27 mouse cellular contexts compared by ENCODE assay signal in the genomic region with DNA sequence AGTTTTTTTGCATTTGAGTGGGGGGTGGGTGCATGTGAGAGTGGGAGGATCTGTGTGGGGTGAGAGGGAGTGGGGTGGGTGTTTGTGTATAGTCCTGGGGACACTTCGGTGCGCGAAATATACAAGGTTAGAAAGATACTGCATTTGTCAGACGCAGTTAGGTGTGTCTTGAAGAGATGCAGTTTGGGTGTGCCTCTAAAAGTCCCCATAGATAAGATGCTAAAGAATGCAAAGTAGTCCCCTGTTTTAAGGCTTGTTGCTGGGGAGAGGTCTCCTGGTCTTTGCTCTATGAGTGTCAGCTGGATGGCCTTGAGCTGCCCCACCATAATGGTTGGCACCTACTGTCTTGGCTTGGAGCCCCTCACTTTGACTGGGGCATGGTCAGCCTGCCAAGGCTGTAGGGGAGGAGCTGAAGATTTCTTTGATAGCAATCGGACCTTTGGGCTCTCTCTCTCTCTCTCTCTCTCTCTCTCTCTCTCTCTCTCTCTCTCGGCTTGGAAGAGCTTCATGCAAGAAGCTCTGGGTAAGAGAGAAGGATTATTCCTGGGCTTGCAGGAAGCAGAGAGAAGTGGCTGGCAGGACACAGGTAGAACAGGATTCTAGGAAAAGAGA. TPM values are rescaled to one million over a fixed set of nuclear protein-coding genes. Genes with fewer than 3 reads are reported as not detected.
DNase-seq lines count a peak whose midpoint lies in the region; ATAC-seq and TF ChIP-seq lines count a peak whose summit lies in the region.
"Had no signal": no experiment of that assay in that cellular context is flagged by ENCODE, and none has a peak within 500 bp of the region (broad histone marks: within the 10 kb centered on the region; RNA-seq: fewer than 3 reads in every experiment).

No protein-coding gene starts in this region.

- in situ Hi-C loops in CH12.LX (cut with MboI; ENCODE audit: low pct_ligation_motif_present, low pct_unique_long_range_greater_than_20kb, low sequenced_read_pairs), result no loop called here

- H3K79me2 ChIP-seq in CH12.LX (replicated peaks; ENCODE audit: control insufficient read depth, extremely low read depth, insufficient read depth, poor library complexity, severe bottlenecking), result no peaks in the 10 kb centered on the region

- H3K4me3 ChIP-seq in CH12.LX (replicated peaks in 1 of 3; ENCODE audit: low read depth in 2 of 3, low read length in 2 of 3, poor library complexity in 1 of 3), result no peak overlapping the region
- no peak overlapping the region; the same call in 1 of the 2 replicates for H3K4me3 ChIP-seq in liver, embryonic 13.5 days (replicated peaks)
- H3K4me3 ChIP-seq: embryonic facial prominence, embryonic 12.5 days; heart, embryonic 13.5 days; intestine, embryonic 15.5 days; layer of hippocampus, adult 2 months; limb, embryonic 10.5 days; limb, embryonic 15.5 days; midbrain, embryonic 12.5 days; neural tube, embryonic 13.5 days had no signal

- peak overlapping the region; percentile 19; the same call in 1 of the 2 replicates for H3K9ac ChIP-seq in CH12.LX (ENCODE audit: insufficient read depth, low read depth)
- peak overlapping the region; percentile 3; the same call in 1 of the 2 replicates for H3K9ac ChIP-seq in liver, embryonic 13.5 days
- H3K9ac ChIP-seq: embryonic facial prominence, embryonic 12.5 days; heart, embryonic 13.5 days; intestine, embryonic 15.5 days; limb, embryonic 15.5 days; midbrain, embryonic 12.5 days; neural tube, embryonic 13.5 days had no signal

- peaks cover 0 to 11% of the 10 kb centered on the region in 2 experiments for H3K36me3 ChIP-seq in CH12.LX (replicated peaks in 1 of 2; ENCODE audit: control insufficient read depth in 1 of 2, insufficient read depth in 1 of 2, low read length in 1 of 2)
- no peaks in the 10 kb centered on the region for H3K36me3 ChIP-seq in liver, embryonic 13.5 days
- H3K36me3 ChIP-seq: embryonic facial prominence, embryonic 12.5 days; heart, embryonic 13.5 days; intestine, embryonic 15.5 days; limb, embryonic 10.5 days; limb, embryonic 15.5 days; midbrain, embryonic 12.5 days; neural tube, embryonic 13.5 days had no signal

- peaks cover 33 to 85% of the 10 kb centered on the region in 2 experiments for H3K4me1 ChIP-seq in CH12.LX (ENCODE audit: control insufficient read depth in 1 of 2, insufficient read depth in 2 of 2)
- H3K4me1 ChIP-seq in liver, embryonic 13.5 days (replicated peaks), result peaks cover 66% of the 10 kb centered on the region

- peak; percentile 8 for DNase-seq in left cerebral cortex, postnatal 4 days
- DNase-seq in left cerebral cortex, postnatal 36 days (ENCODE audit: low spot score in 2 of 2), result no peak
- DNase-seq in B cell, adult 2 months, result peak; percentile 19 to 35
- no peak for DNase-seq in CH12.LX (ENCODE audit: extremely low read depth)
- no peak for DNase-seq in liver, embryonic 13.5 days
- no peak for DNase-seq in testis, postnatal 14 days (ENCODE audit: low spot score)
- no peak for DNase-seq in left cerebral cortex, adult 11 months (ENCODE audit: low spot score)
- DNase-seq: cerebellum, adult 11 months; cerebellum, adult 9-11 months; embryo, embryonic 11 days; heart, postnatal 10 days; kidney, adult 2 months; kidney, postnatal 36 days; lung, postnatal 36 days; thymus, postnatal 14 days had no signal

- no peak overlapping the region for H3K4me2 ChIP-seq in CH12.LX (ENCODE audit: insufficient read depth, low read depth, poor library complexity, severe bottlenecking)
- H3K4me2 ChIP-seq in liver, embryonic 13.5 days, result peak overlapping the region; percentile 56
- H3K4me2 ChIP-seq: embryonic facial prominence, embryonic 12.5 days; heart, embryonic 13.5 days; intestine, embryonic 15.5 days; limb, embryonic 15.5 days; midbrain, embryonic 12.5 days; neural tube, embryonic 13.5 days had no signal

- TF ChIP-seq POLR2A in CH12.LX (IDR thresholded peaks at IDR 0.05; ENCODE audit: low read depth, low read length), result no peak

- H3K27ac ChIP-seq in CH12.LX (ENCODE audit: insufficient read depth, low read depth), result peak overlapping the region; percentile 58; the same call in 1 of the 2 replicates
- H3K27ac ChIP-seq in liver, embryonic 13.5 days, result peak overlapping the region; percentile 69
- H3K27ac ChIP-seq: embryonic facial prominence, embryonic 12.5 days; heart, embryonic 13.5 days; intestine, embryonic 15.5 days; layer of hippocampus, adult 2 months; limb, embryonic 10.5 days; limb, embryonic 15.5 days; midbrain, embryonic 12.5 days; neural tube, embryonic 13.5 days had no signal

- no peak for TF ChIP-seq EP300 in CH12.LX (IDR thresholded peaks at IDR 0.05; ENCODE audit: low read length)

- WGBS in liver, embryonic 13.5 days (ENCODE audit: insufficient replicate concordance), result 18% methylated on average over 6 of the region's 6 CpGs

- dilution Hi-C loops in CH12.LX (cut with MboI; ENCODE audit: extremely low pct_ligation_motif_present, extremely low pct_unique_long_range_greater_than_20kb, low sequenced_read_pairs), result no loop called here

- no peak for TF ChIP-seq RAD21 in CH12.LX (IDR thresholded peaks at IDR 0.05; ENCODE audit: low read depth, low read length)

- no peak for TF ChIP-seq CTCF in CH12.LX (conservative IDR thresholded peaks at IDR 0.05 in 1 of 2, IDR thresholded peaks at IDR 0.05 in 1 of 2; ENCODE audit: low read depth in 2 of 2, low read length in 2 of 2)

- intact Hi-C loops in left cerebral cortex, postnatal 4 days (cut with DNase I), result no loop called here
- intact Hi-C loops in left cerebral cortex, postnatal 36 days (cut with DNase I), result no loop called here

- no peaks in the 10 kb centered on the region for H3K27me3 ChIP-seq in CH12.LX (replicated peaks)
- no peaks in the 10 kb centered on the region for H3K27me3 ChIP-seq in liver, embryonic 13.5 days
- H3K27me3 ChIP-seq: embryonic facial prominence, embryonic 12.5 days; heart, embryonic 13.5 days; intestine, embryonic 15.5 days; limb, embryonic 15.5 days; midbrain, embryonic 12.5 days; neural tube, embryonic 13.5 days had no signal

- no peak for ATAC-seq in liver, embryonic 13.5 days (ENCODE audit: low read depth)
- ATAC-seq in CD4-positive, CD25-positive, alpha-beta regulatory T cell, adult 4 months, result no peak
- ATAC-seq: forebrain, embryonic 16.5 days; hindbrain, embryonic 16.5 days; intestine, embryonic 15.5 days had no signal

- H3K9me3 ChIP-seq in CH12.LX (replicated peaks; ENCODE audit: low read length), result peaks cover 5% of the 10 kb centered on the region
- no peaks in the 10 kb centered on the region for H3K9me3 ChIP-seq in liver, embryonic 13.5 days (replicated peaks)
- H3K9me3 ChIP-seq: embryonic facial prominence, embryonic 12.5 days; heart, embryonic 13.5 days; intestine, embryonic 15.5 days; limb, embryonic 10.5 days; limb, embryonic 15.5 days; midbrain, embryonic 12.5 days; neural tube, embryonic 13.5 days had no signal

TF ChIP-seq in CH12.LX, 34 proteins besides CTCF, POLR2A, EP300 and RAD21:
- no peak for TF ChIP-seq GABPA (IDR thresholded peaks at IDR 0.05; ENCODE audit: insufficient replicate concordance, low read depth, low read length)
- no peak for TF ChIP-seq HCFC1 (IDR thresholded peaks at IDR 0.05; ENCODE audit: low read depth, low read length)
- no peak for TF ChIP-seq E2F4 (IDR thresholded peaks at IDR 0.05; ENCODE audit: insufficient replicate concordance, low read depth, low read length)
- no peak for TF ChIP-seq MXI1 (IDR thresholded peaks at IDR 0.05; ENCODE audit: low read depth, low read length)
- no peak for TF ChIP-seq RCOR1 (conservative IDR thresholded peaks at IDR 0.05; ENCODE audit: low read depth, low read length)
- no peak for TF ChIP-seq USF1 (IDR thresholded peaks at IDR 0.05; ENCODE audit: low read depth, low read length)
- TF ChIP-seq TBP (conservative IDR thresholded peaks at IDR 0.05; ENCODE audit: low read depth, low read length), result no peak
- TF ChIP-seq ELF1 (IDR thresholded peaks at IDR 0.05; ENCODE audit: low read depth, low read length), result no peak
- no peak for TF ChIP-seq USF2 (conservative IDR thresholded peaks at IDR 0.05; ENCODE audit: low read depth, low read length)
- no peak for TF ChIP-seq POLR2AphosphoS2 (IDR thresholded peaks at IDR 0.05; ENCODE audit: low read depth, low read length)
- no peak for TF ChIP-seq UBTF (IDR thresholded peaks at IDR 0.05; ENCODE audit: low read depth, low read length)
- no peak for TF ChIP-seq TCF12 (IDR thresholded peaks at IDR 0.05; ENCODE audit: low read depth, low read length)
- no peak for TF ChIP-seq JUND (conservative IDR thresholded peaks at IDR 0.05; ENCODE audit: low read depth, low read length)
- no peak for TF ChIP-seq MYC (IDR thresholded peaks at IDR 0.05; ENCODE audit: low read depth, low read length)

RNA-seq across cellular contexts. Expression of a gene that starts 21.7 kb away (rescaled TPM):
- total RNA-seq in left cerebral cortex, postnatal 4 days (2021), result 100 to 1,000 TPM in 1 of 2 experiments, 10 to 100 TPM in 1; 89.1 to 102 TPM
- total RNA-seq in left cerebral cortex, postnatal 36 days (2021), result 100 to 1,000 TPM; 141 to 168 TPM
- total RNA-seq in CH12.LX (2012; rRNA removed), result 202 and 225 TPM in 2 replicates
- total RNA-seq in CH12.LX (2014; rRNA removed), result 240 and 314 TPM in 2 replicates
- 203 and 244 TPM in 2 replicates for polyA plus RNA-seq in CH12.LX (2012; ENCODE audit: insufficient read length, low read depth)
- polyA plus RNA-seq in liver, embryonic 13.5 days (2015; fragmentation: Nextera tagmentation; extraction: Ambion mirVana), result 7.3 and 10.0 TPM in 2 replicates
- 1 to 10 TPM in 1 of 2 experiments, not detected in 1; 3.2 TPM for polyA plus RNA-seq in CD4-positive, CD25-positive, alpha-beta regulatory T cell, adult 4 months (2017; shearing (Covaris generic))

RNA-seq across cellular contexts. Expression of a gene that starts 53.1 kb away (rescaled TPM):
- 1 to 10 TPM; 1.7 to 2.3 TPM for total RNA-seq in left cerebral cortex, postnatal 4 days (2021)
- 1 to 10 TPM; 2.2 to 3.1 TPM for total RNA-seq in left cerebral cortex, postnatal 36 days (2021)
- total RNA-seq in CH12.LX (2012; rRNA removed) (0.08 TPM in 1 of 2 replicates, not detected in the other), CH12.LX (2014; rRNA removed) (0.18 TPM in 1 of 2 replicates, not detected in the other)
- 0.10 and 0.11 TPM in 2 replicates for polyA plus RNA-seq in CH12.LX (2012; ENCODE audit: insufficient read length, low read depth)
- polyA plus RNA-seq in liver, embryonic 13.5 days (2015; fragmentation: Nextera tagmentation; extraction: Ambion mirVana), result 0.05 TPM in 1 of 2 replicates, not detected in the other
- polyA plus RNA-seq in CD4-positive, CD25-positive, alpha-beta regulatory T cell, adult 4 months (2017; shearing (Covaris generic)), result under 1 TPM; 0.42 to 0.59 TPM
- polyA plus RNA-seq: forebrain, embryonic 11.5 days had no signal

Comparison
In these comparisons a context has a peak if more than half of its experiments do, and no peak if none do; other contexts are left out.
1. DNase-seq: peak in left cerebral cortex, postnatal 4 days (single experiment) and B cell, adult 2 months (2 of 2); none in left cerebral cortex, postnatal 36 days (0 of 2), CH12.LX (single experiment), liver, embryonic 13.5 days (single experiment), testis, postnatal 14 days (single experiment) and left cerebral cortex, adult 11 months (single experiment).